Mouse (Mus musculus): ENCODE measurements around the gene Vcl.

GRCm38 (mm10) chr14:21064321-21064720 is 135.1 kb downstream of the Vcl start:
- no peak for TF ChIP-seq CTCF (conservative IDR thresholded peaks at IDR 0.05 in 1 of 2, IDR thresholded peaks at IDR 0.05 in 1 of 2; ENCODE audit: low read depth in 2 of 2, low read length in 2 of 2)
- TF ChIP-seq MAFK (IDR thresholded peaks at IDR 0.05; ENCODE audit: insufficient replicate concordance, low read length): no peak
- no peak for TF ChIP-seq POLR2A (IDR thresholded peaks at IDR 0.05; ENCODE audit: low read depth, low read length)
- no peak for TF ChIP-seq ZMIZ1 (IDR thresholded peaks at IDR 0.05; ENCODE audit: low read depth, low read length)
- TF ChIP-seq NRF1 (IDR thresholded peaks at IDR 0.05; ENCODE audit: low read depth, low read length): no peak
- TF ChIP-seq TBP (conservative IDR thresholded peaks at IDR 0.05; ENCODE audit: low read depth, low read length): no peak
- TF ChIP-seq USF1 (IDR thresholded peaks at IDR 0.05; ENCODE audit: low read depth, low read length): no peak
- TF ChIP-seq SMC3 (IDR thresholded peaks at IDR 0.05; ENCODE audit: low read depth, low read length): no peak
- no peak for TF ChIP-seq CHD2 (IDR thresholded peaks at IDR 0.05; ENCODE audit: low read length)
- no peak for TF ChIP-seq TCF12 (IDR thresholded peaks at IDR 0.05; ENCODE audit: low read depth, low read length)
- no peak for TF ChIP-seq ZNF384 (IDR thresholded peaks at IDR 0.05; ENCODE audit: low read depth, low read length)
- no peak for TF ChIP-seq POLR2AphosphoS2 (IDR thresholded peaks at IDR 0.05; ENCODE audit: low read depth, low read length)
- TF ChIP-seq MAZ (IDR thresholded peaks at IDR 0.05; ENCODE audit: low read depth, low read length): no peak
- no peak for TF ChIP-seq RAD21 (IDR thresholded peaks at IDR 0.05; ENCODE audit: low read depth, low read length)

Measured in CH12.LX (cell line).